Comparison of ENCODE assay signal across 20 mouse cellular contexts in the genomic region with DNA sequence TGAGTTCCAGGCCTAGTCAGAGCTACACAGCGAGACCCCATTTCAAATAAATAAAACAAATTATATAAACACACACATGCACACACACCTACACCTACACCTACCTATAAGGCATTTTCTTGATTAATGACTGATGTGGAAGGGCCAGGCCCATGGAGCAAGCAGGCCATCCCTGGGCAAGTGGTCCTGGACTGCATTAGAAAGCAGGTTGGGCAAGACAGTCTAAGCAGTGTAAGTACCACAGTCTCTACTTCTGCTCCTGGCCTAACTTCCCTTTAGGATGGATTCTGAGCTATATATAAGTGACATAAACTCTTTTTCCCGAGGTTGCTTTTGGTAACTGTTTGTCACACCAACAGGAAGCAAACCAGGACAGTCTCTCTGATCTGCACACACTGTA.
DNase-seq lines count a peak whose midpoint lies in the region; ATAC-seq and TF ChIP-seq lines count a peak whose summit lies in the region.
"Had no signal": no experiment of that assay in that cellular context is flagged by ENCODE, and none has a peak within 500 bp of the region (broad histone marks: within the 10 kb centered on the region; RNA-seq: fewer than 3 reads in every experiment).

No protein-coding gene starts in this region.

- no peak for TF ChIP-seq CTCF in forebrain, postnatal 0 days (IDR thresholded peaks at IDR 0.05; ENCODE audit: low read depth)

- no peaks in the 10 kb centered on the region for H3K9me3 ChIP-seq in forebrain, embryonic 16.5 days (ENCODE audit: control insufficient read depth, low read length)
- H3K9me3 ChIP-seq in forebrain, postnatal 0 days (ENCODE audit: low read length), result no peaks in the 10 kb centered on the region
- no peaks in the 10 kb centered on the region for H3K9me3 ChIP-seq in hindbrain, embryonic 14.5 days (ENCODE audit: control insufficient read depth, low read length)
- no peaks in the 10 kb centered on the region for H3K9me3 ChIP-seq in hindbrain, embryonic 10.5 days
- H3K9me3 ChIP-seq: embryonic facial prominence, embryonic 15.5 days; forebrain, embryonic 10.5 days; intestine, embryonic 15.5 days had no signal

- no peaks in the 10 kb centered on the region for H3K36me3 ChIP-seq in forebrain, embryonic 16.5 days (ENCODE audit: control insufficient read depth, insufficient read depth)
- no peaks in the 10 kb centered on the region for H3K36me3 ChIP-seq in forebrain, postnatal 0 days (ENCODE audit: insufficient read depth)
- no peaks in the 10 kb centered on the region for H3K36me3 ChIP-seq in hindbrain, embryonic 14.5 days (replicated peaks; ENCODE audit: control insufficient read depth, insufficient read depth)
- peaks cover 8% of the 10 kb centered on the region for H3K36me3 ChIP-seq in hindbrain, embryonic 10.5 days
- H3K36me3 ChIP-seq: embryonic facial prominence, embryonic 15.5 days; intestine, embryonic 15.5 days had no signal

- no peak overlapping the region for H3K9ac ChIP-seq in forebrain, embryonic 16.5 days (replicated peaks; ENCODE audit: low read depth, low read length)
- H3K9ac ChIP-seq in forebrain, postnatal 0 days, result no peak overlapping the region
- H3K9ac ChIP-seq in hindbrain, embryonic 14.5 days, result no peak overlapping the region
- H3K9ac ChIP-seq: embryonic facial prominence, embryonic 15.5 days; intestine, embryonic 15.5 days had no signal

- no peak for ATAC-seq in forebrain, embryonic 16.5 days
- no peak for ATAC-seq in forebrain, postnatal 0 days
- ATAC-seq in hindbrain, embryonic 14.5 days (ENCODE audit: low FRiP score), result no peak
- peak; percentile 31 for ATAC-seq in megakaryocyte, adult 5-6 weeks (ENCODE audit: poor library complexity, severe bottlenecking)
- ATAC-seq: activated CD4-positive, CD25-positive, alpha-beta regulatory T cell, adult 4 months; forebrain, embryonic 14.5 days; intestine, embryonic 15.5 days; Patski had no signal

- no peak overlapping the region for H3K27ac ChIP-seq in forebrain, embryonic 16.5 days (ENCODE audit: low read length)
- H3K27ac ChIP-seq in forebrain, postnatal 0 days (ENCODE audit: low read depth, low read length), result no peak overlapping the region
- H3K27ac ChIP-seq in hindbrain, embryonic 14.5 days, result no peak overlapping the region
- no peak overlapping the region for H3K27ac ChIP-seq in hindbrain, embryonic 10.5 days
- H3K27ac ChIP-seq: embryonic facial prominence, embryonic 15.5 days; forebrain, embryonic 10.5 days; intestine, embryonic 15.5 days had no signal

- H3K4me1 ChIP-seq in forebrain, embryonic 16.5 days (replicated peaks; ENCODE audit: control insufficient read depth, insufficient read depth, low read length), result peaks cover 38% of the 10 kb centered on the region
- peaks cover 21% of the 10 kb centered on the region for H3K4me1 ChIP-seq in forebrain, postnatal 0 days (ENCODE audit: insufficient read depth)
- H3K4me1 ChIP-seq in hindbrain, embryonic 14.5 days (replicated peaks; ENCODE audit: control insufficient read depth, insufficient read depth, low read length), result peaks cover 54% of the 10 kb centered on the region
- peaks cover 55% of the 10 kb centered on the region for H3K4me1 ChIP-seq in hindbrain, embryonic 10.5 days (replicated peaks)

- H3K4me3 ChIP-seq in forebrain, embryonic 16.5 days (replicated peaks; ENCODE audit: low read length), result no peak overlapping the region
- H3K4me3 ChIP-seq in forebrain, postnatal 0 days (ENCODE audit: low read depth, low read length), result no peak overlapping the region
- H3K4me3 ChIP-seq in hindbrain, embryonic 14.5 days (replicated peaks; ENCODE audit: low read length), result no peak overlapping the region
- H3K4me3 ChIP-seq in hindbrain, embryonic 10.5 days, result no peak overlapping the region
- H3K4me3 ChIP-seq: embryonic facial prominence, embryonic 15.5 days; erythroblast, embryonic 14.5 days; forebrain, embryonic 10.5 days; intestine, embryonic 15.5 days had no signal

- H3K4me2 ChIP-seq in forebrain, embryonic 16.5 days (ENCODE audit: low read length), result 0 out of 2 replicates have a peak overlapping the region, but pooled peaks have one; percentile 4
- H3K4me2 ChIP-seq in forebrain, postnatal 0 days (ENCODE audit: low read depth), result no peak overlapping the region
- peak overlapping the region; percentile 7; the same call in 1 of the 2 replicates for H3K4me2 ChIP-seq in hindbrain, embryonic 14.5 days (replicated peaks)
- H3K4me2 ChIP-seq: embryonic facial prominence, embryonic 15.5 days; heart, embryonic 11.5 days; intestine, embryonic 15.5 days had no signal

- 81% methylated on average over 2 of the region's 2 CpGs for WGBS in forebrain, embryonic 16.5 days
- 76% methylated on average over 2 of the region's 2 CpGs for WGBS in forebrain, postnatal 0 days
- WGBS in hindbrain, embryonic 14.5 days, result 81% methylated on average over 2 of the region's 2 CpGs
- WGBS in hindbrain, embryonic 10.5 days, result 84% methylated on average over 2 of the region's 2 CpGs

- no peak for DNase-seq in forebrain, postnatal 0 days
- DNase-seq in hindbrain, embryonic 14.5 days (ENCODE audit: low spot score), result no peak
- no peak for DNase-seq in hindbrain, embryonic 10.5 days (ENCODE audit: low spot score)
- DNase-seq in 416B (ENCODE audit: low read depth), result peak; percentile 20
- DNase-seq in layer of hippocampus, adult 11-12 months (ENCODE audit: low spot score), result no peak
- DNase-seq: adrenal gland, postnatal 14 days; cerebellum, adult 18-20 months; cerebellum, adult 9-11 months; embryo, embryonic 11 days; gastrocnemius, postnatal 14 days had no signal

- no peaks in the 10 kb centered on the region for H3K27me3 ChIP-seq in forebrain, embryonic 16.5 days (replicated peaks; ENCODE audit: control insufficient read depth, insufficient read depth, low read length)
- no peaks in the 10 kb centered on the region for H3K27me3 ChIP-seq in forebrain, postnatal 0 days (ENCODE audit: insufficient read depth, low read length)
- H3K27me3 ChIP-seq in hindbrain, embryonic 14.5 days (ENCODE audit: control insufficient read depth, insufficient read depth, low read length), result no peaks in the 10 kb centered on the region
- H3K27me3 ChIP-seq in hindbrain, embryonic 10.5 days (ENCODE audit: insufficient read depth, poor library complexity, severe bottlenecking), result no peaks in the 10 kb centered on the region
- H3K27me3 ChIP-seq: embryonic facial prominence, embryonic 15.5 days; intestine, embryonic 15.5 days; Patski had no signal
